Mouse (Mus musculus): ENCODE data around the gene Megf9. TPM values are rescaled to one million over a fixed set of nuclear protein-coding genes. Genes with fewer than 3 reads are reported as not detected.

The Megf9 gene
- 1.0 and 1.1 TPM in 2 replicates for polyA plus RNA-seq (2011; ENCODE audit: insufficient read depth, insufficient read length, low read depth, missing spikeins)

DNA sequence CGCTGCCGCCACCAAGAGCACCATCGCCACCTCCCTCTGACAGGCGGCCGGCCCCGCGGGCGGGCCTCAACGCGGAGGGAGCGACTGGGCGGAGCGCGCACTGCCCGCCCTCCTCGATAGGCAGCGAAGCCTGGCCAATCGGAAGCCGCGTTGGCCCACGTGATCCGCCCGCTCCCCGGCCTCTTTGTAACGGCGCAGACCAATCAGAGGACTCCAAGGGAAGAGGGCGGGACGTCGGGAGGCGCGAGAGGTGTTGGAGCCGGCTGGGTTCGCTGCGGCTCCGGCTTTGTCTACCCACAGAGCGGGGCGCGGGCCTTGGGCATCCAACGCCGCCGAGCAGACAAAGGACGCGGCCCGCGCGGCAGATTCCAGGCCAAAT is at the start of gene Megf9:
Gene Megf9, minus strand, starts transcription at position 105 of the 379 bp plus-strand sequence.
- Histone ChIP-seq H3K27ac (ENCODE audit: insufficient read depth, low read length) (no peak within 1 kb of the TSS), H3K36me3 (ENCODE audit: control insufficient read depth, insufficient read depth, low read length, poor library complexity, severe bottlenecking) (no peaks in the 10 kb centered on the region), H3K4me3 (ENCODE audit: low read depth, low read length) (peak within 1 kb of the TSS; percentile 72), H3K27me3 (ENCODE audit: control insufficient read depth, insufficient read depth, low read length, poor library complexity, severe bottlenecking) (no peaks in the 10 kb centered on the region), H3K4me1 (ENCODE audit: control insufficient read depth, insufficient read depth, low read length) (no peaks in the 10 kb centered on the region), H3K9ac (ENCODE audit: low read depth, poor library complexity, severe bottlenecking) (peak within 1 kb of the TSS; percentile 72), H3K9me3 (replicated peaks; ENCODE audit: control insufficient read depth, insufficient read depth, low read length, poor library complexity, severe bottlenecking) (no peaks in the 10 kb centered on the region)
- TF ChIP-seq EP300 (IDR thresholded peaks at IDR 0.05; ENCODE audit: insufficient read depth, low read depth, low read length) (no peak), CTCF (IDR thresholded peaks at IDR 0.05; ENCODE audit: low read depth, low read length) (no peak)

DNA sequence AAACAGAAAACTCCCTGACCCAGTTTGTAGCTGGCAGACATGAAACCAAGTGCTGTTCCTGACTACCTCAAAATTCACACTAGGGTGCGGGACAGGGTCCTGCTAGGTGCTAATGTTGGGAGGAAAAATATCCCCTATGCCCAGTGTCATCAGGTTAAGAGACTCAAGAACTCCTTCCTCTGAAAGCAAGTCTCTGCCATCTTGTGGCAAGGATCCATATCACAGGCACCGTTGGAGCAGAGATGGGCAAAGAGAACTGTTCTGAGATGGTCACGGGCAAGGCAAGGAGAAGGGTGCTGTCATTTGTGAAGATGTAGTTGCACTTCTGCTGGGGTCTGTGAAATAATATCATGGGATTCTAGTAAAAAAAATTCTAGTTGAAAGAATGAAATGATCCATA is 44.9 kb upstream of the Megf9 start:
- no peak overlapping the region for H3K9ac ChIP-seq (ENCODE audit: low read depth, poor library complexity, severe bottlenecking)
- no peaks in the 10 kb centered on the region for H3K4me1 ChIP-seq (ENCODE audit: control insufficient read depth, insufficient read depth, low read length)
- H3K4me3 ChIP-seq (ENCODE audit: low read depth, low read length): no peak overlapping the region
- H3K27ac ChIP-seq (ENCODE audit: insufficient read depth, low read length): no peak overlapping the region
- no peaks in the 10 kb centered on the region for H3K36me3 ChIP-seq (ENCODE audit: control insufficient read depth, insufficient read depth, low read length, poor library complexity, severe bottlenecking)
- no peaks in the 10 kb centered on the region for H3K9me3 ChIP-seq (replicated peaks; ENCODE audit: control insufficient read depth, insufficient read depth, low read length, poor library complexity, severe bottlenecking)
- no peaks in the 10 kb centered on the region for H3K27me3 ChIP-seq (ENCODE audit: control insufficient read depth, insufficient read depth, low read length, poor library complexity, severe bottlenecking)
- TF ChIP-seq EP300 (IDR thresholded peaks at IDR 0.05; ENCODE audit: insufficient read depth, low read depth, low read length) (no peak), POLR2A (IDR thresholded peaks at IDR 0.05; ENCODE audit: insufficient read depth, low read length) (no peak), CTCF (IDR thresholded peaks at IDR 0.05; ENCODE audit: low read depth, low read length) (no peak)

DNA sequence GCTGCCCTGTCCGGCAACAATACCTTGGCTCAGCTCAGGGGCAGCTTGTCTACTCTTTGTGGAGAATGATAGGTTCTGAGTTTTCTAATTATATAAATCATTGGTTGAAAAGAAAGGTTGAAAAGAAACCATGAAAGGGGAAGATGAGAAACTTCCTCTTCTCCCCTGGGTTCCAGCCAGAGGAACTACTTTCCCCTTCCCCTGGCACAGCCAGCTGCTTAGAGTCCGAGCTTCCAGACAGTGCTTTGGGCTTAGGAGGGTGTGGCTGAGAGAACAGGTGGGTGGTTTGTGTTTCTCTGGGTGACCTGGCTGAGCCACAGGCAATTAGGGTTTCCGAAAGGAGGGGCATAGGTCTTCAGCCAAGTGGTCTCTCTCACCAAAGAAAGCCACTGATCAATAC is 43.5 kb upstream of the Megf9 start:
- H3K4me3 ChIP-seq (ENCODE audit: low read depth, low read length): no peak overlapping the region
- TF ChIP-seq POLR2A (IDR thresholded peaks at IDR 0.05; ENCODE audit: insufficient read depth, low read length) (no peak), EP300 (IDR thresholded peaks at IDR 0.05; ENCODE audit: insufficient read depth, low read depth, low read length) (no peak), CTCF (IDR thresholded peaks at IDR 0.05; ENCODE audit: low read depth, low read length) (no peak)
- no peaks in the 10 kb centered on the region for H3K27me3 ChIP-seq (ENCODE audit: control insufficient read depth, insufficient read depth, low read length, poor library complexity, severe bottlenecking)
- H3K4me1 ChIP-seq (ENCODE audit: control insufficient read depth, insufficient read depth, low read length): no peaks in the 10 kb centered on the region
- no peak overlapping the region for H3K9ac ChIP-seq (ENCODE audit: low read depth, poor library complexity, severe bottlenecking)
- no peaks in the 10 kb centered on the region for H3K9me3 ChIP-seq (replicated peaks; ENCODE audit: control insufficient read depth, insufficient read depth, low read length, poor library complexity, severe bottlenecking)
- no peak overlapping the region for H3K27ac ChIP-seq (ENCODE audit: insufficient read depth, low read length)
- no peaks in the 10 kb centered on the region for H3K36me3 ChIP-seq (ENCODE audit: control insufficient read depth, insufficient read depth, low read length, poor library complexity, severe bottlenecking)

DNA sequence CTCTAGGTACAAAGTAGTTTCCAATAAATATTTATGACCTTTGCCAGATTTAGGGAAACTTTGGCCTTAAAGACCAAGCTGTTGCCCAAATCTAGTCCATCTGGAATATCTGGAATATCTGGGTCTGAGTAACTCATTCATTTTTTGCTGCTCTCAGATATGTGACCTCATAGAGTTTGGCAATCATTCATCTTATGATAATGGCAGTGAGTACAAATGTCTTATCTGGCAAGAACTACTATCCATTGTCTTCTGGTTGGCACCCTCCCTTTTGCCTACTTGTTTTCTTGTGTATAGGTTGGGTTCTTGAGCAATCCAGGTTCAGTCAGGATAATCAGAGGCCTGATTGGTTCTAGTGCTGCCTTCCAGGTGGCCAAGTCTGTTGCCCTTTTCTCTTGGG is 41.3 kb upstream of the Megf9 start:
- Histone ChIP-seq H3K4me3 (ENCODE audit: low read depth, low read length) (no peak overlapping the region), H3K9me3 (replicated peaks; ENCODE audit: control insufficient read depth, insufficient read depth, low read length, poor library complexity, severe bottlenecking) (no peaks in the 10 kb centered on the region), H3K27ac (ENCODE audit: insufficient read depth, low read length) (no peak overlapping the region), H3K27me3 (ENCODE audit: control insufficient read depth, insufficient read depth, low read length, poor library complexity, severe bottlenecking) (no peaks in the 10 kb centered on the region), H3K4me1 (ENCODE audit: control insufficient read depth, insufficient read depth, low read length) (no peaks in the 10 kb centered on the region), H3K9ac (ENCODE audit: low read depth, poor library complexity, severe bottlenecking) (no peak overlapping the region), H3K36me3 (ENCODE audit: control insufficient read depth, insufficient read depth, low read length, poor library complexity, severe bottlenecking) (no peaks in the 10 kb centered on the region)
- no peak for TF ChIP-seq EP300 (IDR thresholded peaks at IDR 0.05; ENCODE audit: insufficient read depth, low read depth, low read length)
- no peak for TF ChIP-seq CTCF (IDR thresholded peaks at IDR 0.05; ENCODE audit: low read depth, low read length)

DNA sequence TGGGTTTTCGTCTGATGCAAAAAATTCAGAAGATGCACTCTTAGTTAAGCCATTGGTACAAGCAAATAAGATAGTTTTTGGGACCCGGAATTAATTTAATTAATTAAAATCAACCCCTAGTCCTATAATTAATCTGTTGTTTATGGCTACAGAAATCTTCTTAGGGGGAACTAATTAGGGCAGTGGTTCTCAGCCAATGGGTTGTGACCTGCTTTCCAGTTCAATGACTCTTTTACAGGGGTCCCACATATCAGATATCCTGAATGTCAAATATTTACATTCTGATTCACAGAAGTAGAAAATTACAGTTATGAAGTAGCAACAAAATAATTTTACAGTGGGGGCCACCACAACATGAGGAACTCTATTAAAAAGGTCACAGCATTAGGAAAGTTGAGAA is 39.1 kb upstream of the Megf9 start:
- H3K27ac ChIP-seq (ENCODE audit: insufficient read depth, low read length): no peak overlapping the region
- no peaks in the 10 kb centered on the region for H3K4me1 ChIP-seq (ENCODE audit: control insufficient read depth, insufficient read depth, low read length)
- no peak overlapping the region for H3K9ac ChIP-seq (ENCODE audit: low read depth, poor library complexity, severe bottlenecking)
- no peaks in the 10 kb centered on the region for H3K36me3 ChIP-seq (ENCODE audit: control insufficient read depth, insufficient read depth, low read length, poor library complexity, severe bottlenecking)
- no peak for TF ChIP-seq POLR2A (IDR thresholded peaks at IDR 0.05; ENCODE audit: insufficient read depth, low read length)
- no peak for TF ChIP-seq EP300 (IDR thresholded peaks at IDR 0.05; ENCODE audit: insufficient read depth, low read depth, low read length)
- TF ChIP-seq CTCF (IDR thresholded peaks at IDR 0.05; ENCODE audit: low read depth, low read length): no peak
- H3K9me3 ChIP-seq (replicated peaks; ENCODE audit: control insufficient read depth, insufficient read depth, low read length, poor library complexity, severe bottlenecking): no peaks in the 10 kb centered on the region
- H3K27me3 ChIP-seq (ENCODE audit: control insufficient read depth, insufficient read depth, low read length, poor library complexity, severe bottlenecking): no peaks in the 10 kb centered on the region
- no peak overlapping the region for H3K4me3 ChIP-seq (ENCODE audit: low read depth, low read length)

DNA sequence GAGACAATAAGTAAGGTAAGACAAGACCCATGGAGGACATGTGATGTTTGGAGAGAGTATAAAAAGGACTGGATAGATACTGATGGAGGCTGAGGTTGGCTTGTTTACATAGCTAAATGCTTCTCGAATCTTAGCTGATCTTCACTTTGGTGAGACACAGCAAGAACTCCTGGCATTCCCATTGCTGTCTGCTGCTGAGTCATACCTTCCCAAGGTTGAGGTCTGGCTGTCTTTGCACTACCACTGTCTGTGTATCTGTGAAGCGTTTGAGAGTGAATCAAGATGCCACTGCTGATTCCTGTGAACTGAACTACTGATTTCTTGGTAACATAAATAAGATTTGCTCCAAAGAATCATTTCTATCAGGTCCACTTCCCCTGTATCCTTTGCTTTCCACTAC is 19.1 kb upstream of the Megf9 start:
- TF ChIP-seq CTCF (IDR thresholded peaks at IDR 0.05; ENCODE audit: low read depth, low read length): no peak
- TF ChIP-seq POLR2A (IDR thresholded peaks at IDR 0.05; ENCODE audit: insufficient read depth, low read length): no peak
- TF ChIP-seq EP300 (IDR thresholded peaks at IDR 0.05; ENCODE audit: insufficient read depth, low read depth, low read length): no peak
- no peaks in the 10 kb centered on the region for H3K27me3 ChIP-seq (ENCODE audit: control insufficient read depth, insufficient read depth, low read length, poor library complexity, severe bottlenecking)
- H3K27ac ChIP-seq (ENCODE audit: insufficient read depth, low read length): no peak overlapping the region

More for the DNA sequence above, 19.1 kb upstream of the Megf9 start:
- Histone ChIP-seq H3K9ac (ENCODE audit: low read depth, poor library complexity, severe bottlenecking) (no peak overlapping the region), H3K4me3 (ENCODE audit: low read depth, low read length) (no peak overlapping the region), H3K9me3 (replicated peaks; ENCODE audit: control insufficient read depth, insufficient read depth, low read length, poor library complexity, severe bottlenecking) (no peaks in the 10 kb centered on the region), H3K36me3 (ENCODE audit: control insufficient read depth, insufficient read depth, low read length, poor library complexity, severe bottlenecking) (no peaks in the 10 kb centered on the region), H3K4me1 (ENCODE audit: control insufficient read depth, insufficient read depth, low read length) (no peaks in the 10 kb centered on the region)
